Mouse (Mus musculus): ENCODE measurements around the gene Myh10. TPM values are rescaled to one million over a fixed set of nuclear protein-coding genes. Genes with fewer than 3 reads are reported as not detected.

The Myh10 gene
- polyA plus RNA-seq, 1 experiment = 15.5 TPM

Other genes starting within 250 kb of the Myh10 start
- gene Pik3r6, start 188.5 kb upstream of the Myh10 start, polyA plus RNA-seq (2012; ENCODE audit: insufficient read depth, insufficient read length, missing spikeins) = 1.7 and 3.3 TPM in 2 replicates
- gene Mfsd6l, start 135.4 kb upstream of the Myh10 start, polyA plus RNA-seq (2012; ENCODE audit: insufficient read depth, insufficient read length, missing spikeins) = not detected in 2 replicates
- gene Ccdc42, start 104.5 kb upstream of the Myh10 start, polyA plus RNA-seq (2012; ENCODE audit: insufficient read depth, insufficient read length, missing spikeins) = not detected in 2 replicates
- gene Ndel1, start 180.3 kb downstream of the Myh10 start, polyA plus RNA-seq (2012; ENCODE audit: insufficient read depth, insufficient read length, missing spikeins) = 48.4 and 48.9 TPM in 2 replicates
- gene Rnf222, start 197.0 kb downstream of the Myh10 start, polyA plus RNA-seq (2012; ENCODE audit: insufficient read depth, insufficient read length, missing spikeins) = not detected in 2 replicates
- 1,653 and 1,681 TPM in 2 replicates for gene Rpl26, start 210.0 kb downstream of the Myh10 start, polyA plus RNA-seq (2012; ENCODE audit: insufficient read depth, insufficient read length, missing spikeins)
- not detected in 2 replicates for gene Odf4, start 235.5 kb downstream of the Myh10 start, polyA plus RNA-seq (2012; ENCODE audit: insufficient read depth, insufficient read length, missing spikeins)

All from brown adipose tissue, adult 24 weeks (tissue).